Mouse (Mus musculus): ENCODE data around the gene Dnal1.

DNA sequence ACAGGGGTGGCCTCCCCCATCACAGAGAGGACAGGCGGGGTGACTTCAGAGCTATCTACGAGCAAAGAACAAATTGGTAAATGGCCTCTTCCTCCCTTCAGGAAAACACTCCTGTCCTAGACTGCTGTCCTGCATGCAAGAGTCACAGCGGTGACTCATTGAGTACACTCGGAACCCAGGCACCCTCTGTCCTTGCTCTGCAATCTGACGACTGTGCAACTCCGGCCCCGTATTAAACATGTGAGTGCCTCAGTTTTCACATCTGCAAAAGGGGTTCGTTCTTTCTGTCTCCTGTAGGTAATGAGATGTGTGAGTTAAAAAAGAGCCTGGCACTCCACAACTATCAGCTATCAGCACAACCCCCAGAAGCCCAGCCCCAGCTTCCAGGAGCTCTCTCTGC is 46.3 kb downstream of the Dnal1 start:
- TF ChIP-seq CTCF (IDR thresholded peaks at IDR 0.05; ENCODE audit: insufficient read depth, low read depth, low read length) (no peak), POLR2A (IDR thresholded peaks at IDR 0.05; ENCODE audit: insufficient read depth, low read depth, low read length) (no peak)
